Mouse (Mus musculus): ENCODE data around the gene Neurl2. TPM values are rescaled to one million over a fixed set of nuclear protein-coding genes. Genes with fewer than 3 reads are reported as not detected.

Gene Neurl2
- polyA plus RNA-seq, 1 experiment from 2014 or later, result 6.6 TPM

GRCm38 (mm10) chr2:164823969-164824368, 9.3 kb downstream of the Neurl2 start:
- Histone ChIP-seq H3K27ac (no peak overlapping the region), H3K4me1 (peaks cover 29% of the 10 kb centered on the region), H3K27me3 (replicated peaks) (no peaks in the 10 kb centered on the region), H3K9ac (no peak overlapping the region), H3K4me2 (peak overlapping the region; percentile 57), H3K4me3 (peak overlapping the region; percentile 80; the same call in 1 of the 2 replicates), H3K36me3 (replicated peaks) (peaks cover 41% of the 10 kb centered on the region), H3K9me3 (no peaks in the 10 kb centered on the region)
- WGBS, result 94% methylated on average over 4 of the region's 4 CpGs
- no peak for ATAC-seq (replicated peaks)

DNA sequence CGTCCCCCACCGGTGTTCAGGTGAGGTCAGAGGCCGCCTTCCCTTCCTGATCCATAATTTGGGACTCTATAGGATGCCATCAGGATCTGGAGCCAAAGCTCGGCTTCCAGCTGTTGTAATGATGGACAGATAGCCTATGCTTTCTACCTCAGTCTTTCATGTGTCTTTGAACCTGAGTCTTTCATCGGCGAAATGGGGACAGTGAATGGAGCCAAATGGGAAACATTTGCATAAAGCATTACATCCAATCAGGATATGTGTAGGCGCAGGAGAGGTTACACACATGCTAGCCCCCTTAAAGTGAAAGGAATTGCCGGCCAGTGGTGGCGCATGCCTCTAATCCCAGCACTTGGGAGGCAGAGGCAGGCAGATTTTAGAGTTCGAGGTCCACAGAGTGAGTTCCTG, 10.1 kb downstream of the Neurl2 start:
- Histone ChIP-seq H3K36me3 (replicated peaks) (peaks cover 41% of the 10 kb centered on the region), H3K27ac (peak overlapping the region; percentile 96), H3K27me3 (replicated peaks) (no peaks in the 10 kb centered on the region), H3K9me3 (no peaks in the 10 kb centered on the region), H3K4me1 (peaks cover 29% of the 10 kb centered on the region), H3K4me3 (peak overlapping the region; percentile 80), H3K9ac (peak overlapping the region; percentile 81), H3K4me2 (peak overlapping the region; percentile 57)
- ATAC-seq (replicated peaks), result peak; percentile 81
- WGBS, result 1% methylated on average over 10 of the region's 10 CpGs

DNA sequence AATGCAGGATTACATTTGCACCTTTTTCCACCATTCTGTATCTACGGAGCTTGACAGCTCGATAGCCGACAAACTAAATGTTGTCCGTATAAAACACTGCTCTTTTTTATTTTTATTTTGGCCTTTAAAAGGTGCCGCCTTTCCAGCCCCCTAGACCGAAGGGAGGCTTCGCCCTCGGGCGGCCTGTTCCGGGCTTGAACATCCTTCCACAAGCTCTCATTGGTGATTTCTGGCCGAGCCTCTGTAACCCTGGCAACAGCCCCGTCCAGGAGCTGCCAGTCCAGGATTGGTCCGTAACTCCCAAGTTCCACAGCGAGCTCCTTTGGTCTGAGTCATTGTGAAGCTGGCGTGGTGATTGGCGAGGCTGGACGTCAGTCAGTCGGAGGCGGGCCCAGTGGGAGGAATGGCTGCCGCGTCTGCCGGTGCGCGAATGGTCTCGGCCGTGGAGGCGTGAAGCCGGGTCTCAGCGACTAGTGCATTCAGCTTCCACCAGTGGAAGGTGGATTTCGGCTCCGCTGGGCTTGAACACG, 10.6 kb downstream of the Neurl2 start, which contains the start of gene Zswim1:
Gene Zswim1, plus strand, starts transcription at position 51 of the 530 bp plus-strand sequence.
- Histone ChIP-seq H3K27ac (peak within 1 kb of the TSS; percentile 96), H3K36me3 (replicated peaks) (peaks cover 41% of the 10 kb centered on the region), H3K4me2 (peak within 1 kb of the TSS; percentile 57), H3K9me3 (no peaks in the 10 kb centered on the region), H3K9ac (peak within 1 kb of the TSS; percentile 81), H3K4me1 (peaks cover 29% of the 10 kb centered on the region), H3K27me3 (replicated peaks) (no peaks in the 10 kb centered on the region), H3K4me3 (peak within 1 kb of the TSS; percentile 80)
- WGBS, result under 1% methylated on average over 32 of the region's 32 CpGs
- peak; percentile 99 for ATAC-seq (replicated peaks)

DNA sequence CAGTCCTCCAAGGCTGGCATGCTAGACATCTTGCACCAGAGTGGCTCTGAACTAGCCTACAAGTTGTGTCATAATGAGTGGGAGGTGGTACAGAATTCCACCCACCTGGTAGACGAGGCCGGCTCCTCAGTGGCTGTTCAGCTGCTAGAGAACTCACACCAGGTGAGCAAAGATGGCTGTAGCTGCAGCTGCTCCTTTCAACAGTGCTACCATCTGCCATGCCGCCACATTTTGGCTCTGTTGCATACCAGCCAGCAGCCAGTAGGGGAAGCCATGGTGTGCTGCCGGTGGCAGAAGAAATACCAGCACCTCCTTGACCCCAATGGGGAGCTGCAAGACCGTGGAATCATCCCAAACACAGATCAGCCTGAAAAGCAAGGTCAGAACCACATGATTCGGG, 12.2 kb downstream of the Neurl2 start:
- H3K4me1 ChIP-seq, result peaks cover 22% of the 10 kb centered on the region
- H3K9me3 ChIP-seq, result no peaks in the 10 kb centered on the region
- peaks cover 28% of the 10 kb centered on the region for H3K36me3 ChIP-seq (replicated peaks)
- H3K4me2 ChIP-seq, result no peak overlapping the region
- 85% methylated on average over 6 of the region's 6 CpGs for WGBS
- H3K9ac ChIP-seq, result no peak overlapping the region
- H3K4me3 ChIP-seq, result no peak overlapping the region
- H3K27ac ChIP-seq, result no peak overlapping the region
- no peak for ATAC-seq (replicated peaks)
- H3K27me3 ChIP-seq (replicated peaks), result no peaks in the 10 kb centered on the region

- ATAC-seq (replicated peaks), result no peak
- 77% methylated on average over 5 of the region's 5 CpGs for WGBS
Observed at GRCm38 (mm10) chr2:164817703-164818102, 15.6 kb downstream of the Neurl2 start.

DNA sequence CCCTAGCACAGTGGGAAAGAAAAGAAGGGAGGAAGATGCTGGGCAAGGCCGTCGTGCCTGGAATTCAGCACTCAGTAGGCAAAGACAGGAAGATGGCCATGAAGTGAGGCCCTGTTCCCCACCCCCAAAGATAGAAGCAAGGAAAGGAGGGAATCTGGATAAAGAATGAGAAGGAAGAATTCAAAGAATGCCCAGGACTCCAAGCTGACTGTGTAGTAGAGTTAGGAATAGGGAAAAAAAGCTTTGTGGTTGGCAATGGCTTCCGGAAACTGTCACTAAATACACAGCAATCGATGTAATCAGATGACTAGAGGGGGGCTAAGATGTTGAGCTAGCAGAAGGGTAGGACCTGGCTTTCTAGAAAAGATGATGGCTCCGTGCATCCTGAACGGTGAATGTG, 16.1 kb downstream of the Neurl2 start:
- H3K9me3 ChIP-seq, result no peaks in the 10 kb centered on the region
- H3K4me1 ChIP-seq, result peaks cover 3% of the 10 kb centered on the region
- H3K36me3 ChIP-seq (replicated peaks), result peaks cover 16% of the 10 kb centered on the region
- H3K9ac ChIP-seq, result no peak overlapping the region
- no peak for ATAC-seq (replicated peaks)
- no peaks in the 10 kb centered on the region for H3K27me3 ChIP-seq (replicated peaks)
- no peak overlapping the region for H3K27ac ChIP-seq
- no peak overlapping the region for H3K4me3 ChIP-seq
- WGBS, result 85% methylated on average over 6 of the region's 6 CpGs
- H3K4me2 ChIP-seq, result no peak overlapping the region

More at GRCm38 (mm10) chr2:164817703-164818102, 15.6 kb downstream of the Neurl2 start:
- H3K36me3 ChIP-seq (replicated peaks), result peaks cover 16% of the 10 kb centered on the region
- no peaks in the 10 kb centered on the region for H3K9me3 ChIP-seq
- peaks cover 7% of the 10 kb centered on the region for H3K4me1 ChIP-seq
- no peak overlapping the region for H3K4me2 ChIP-seq
- no peak overlapping the region for H3K27ac ChIP-seq
- no peaks in the 10 kb centered on the region for H3K27me3 ChIP-seq (replicated peaks)
- H3K9ac ChIP-seq, result no peak overlapping the region
- H3K4me3 ChIP-seq, result no peak overlapping the region

- H3K36me3 ChIP-seq (replicated peaks), result peaks cover 10% of the 10 kb centered on the region
- WGBS, result 92% methylated on average over 8 of the region's 8 CpGs
- H3K27ac ChIP-seq, result no peak overlapping the region
- no peak overlapping the region for H3K9ac ChIP-seq
- no peak overlapping the region for H3K4me3 ChIP-seq
- ATAC-seq (replicated peaks), result no peak
- H3K27me3 ChIP-seq (replicated peaks), result no peaks in the 10 kb centered on the region
- H3K9me3 ChIP-seq, result no peaks in the 10 kb centered on the region
- no peak overlapping the region for H3K4me2 ChIP-seq
- no peaks in the 10 kb centered on the region for H3K4me1 ChIP-seq
Observed at GRCm38 (mm10) chr2:164815821-164816220, 17.4 kb downstream of the Neurl2 start.

DNA sequence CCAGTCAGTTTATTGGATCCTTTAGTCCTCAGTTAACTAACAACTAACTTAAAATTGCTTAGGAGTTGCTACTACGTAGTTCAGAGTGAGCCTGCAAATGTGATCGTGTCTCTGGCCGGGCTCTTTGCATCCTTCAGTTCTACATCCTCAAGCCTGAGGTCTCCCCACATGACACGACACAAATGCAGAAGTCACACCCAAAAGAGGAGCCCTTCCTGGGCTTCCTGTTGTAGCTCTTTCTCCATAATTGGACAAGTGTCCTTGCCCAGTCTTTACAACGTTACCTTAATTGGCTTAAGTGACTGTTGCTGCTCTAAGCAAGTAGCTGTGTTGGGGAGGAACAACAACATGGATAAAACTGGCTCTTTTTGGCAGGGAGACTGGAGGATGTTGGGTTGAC, 17.9 kb downstream of the Neurl2 start:
- Histone ChIP-seq H3K4me1 (no peaks in the 10 kb centered on the region), H3K4me3 (no peak overlapping the region), H3K9ac (no peak overlapping the region), H3K9me3 (no peaks in the 10 kb centered on the region), H3K4me2 (no peak overlapping the region), H3K27me3 (replicated peaks) (no peaks in the 10 kb centered on the region), H3K36me3 (replicated peaks) (peaks cover 6% of the 10 kb centered on the region; the same call in 1 of the 2 replicates), H3K27ac (no peak overlapping the region)
- no peak for ATAC-seq (replicated peaks)
- WGBS, result 89% methylated on average over 5 of the region's 5 CpGs

DNA sequence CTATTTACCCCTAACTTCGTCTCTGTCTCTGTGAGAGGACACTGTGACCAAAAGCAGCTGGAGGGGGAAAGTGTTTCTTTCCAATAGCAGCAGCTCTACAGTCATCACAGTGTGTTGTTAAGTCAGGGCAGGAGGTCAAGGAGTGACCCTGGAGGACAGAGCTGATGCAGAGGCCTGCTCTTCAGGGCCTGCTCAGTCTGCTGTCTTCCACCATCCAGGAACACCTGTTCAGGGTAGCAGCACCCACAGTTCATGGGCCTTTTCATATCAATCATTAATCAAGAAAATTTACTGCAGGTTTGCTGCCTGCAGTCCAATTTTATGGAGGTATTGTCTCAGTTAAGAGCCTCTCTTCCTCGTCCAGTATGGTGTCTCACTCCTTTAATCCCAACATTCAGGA, 19.7 kb downstream of the Neurl2 start:
- no peak overlapping the region for H3K4me2 ChIP-seq
- 0 out of 2 replicates have a peak, but pooled peaks cover 3% of the 10 kb centered on the region for H3K36me3 ChIP-seq (replicated peaks)
- 50% methylated on average over 2 of the region's 2 CpGs for WGBS
- no peaks in the 10 kb centered on the region for H3K9me3 ChIP-seq
- no peak overlapping the region for H3K4me3 ChIP-seq
- H3K4me1 ChIP-seq, result no peaks in the 10 kb centered on the region
- no peak overlapping the region for H3K27ac ChIP-seq
- no peaks in the 10 kb centered on the region for H3K27me3 ChIP-seq (replicated peaks)
- ATAC-seq (replicated peaks), result no peak
- no peak overlapping the region for H3K9ac ChIP-seq

- Histone ChIP-seq H3K4me2 (peak overlapping the region; percentile 73; the same call in 1 of the 2 replicates), H3K9ac (no peak overlapping the region), H3K4me3 (no peak overlapping the region), H3K27ac (no peak overlapping the region), H3K27me3 (replicated peaks) (no peaks in the 10 kb centered on the region), H3K36me3 (replicated peaks) (no peaks in the 10 kb centered on the region), H3K4me1 (peaks cover 33% of the 10 kb centered on the region), H3K9me3 (no peaks in the 10 kb centered on the region)
- ATAC-seq (replicated peaks), result no peak
- 85% methylated on average over 7 of the region's 7 CpGs for WGBS
Observed at GRCm38 (mm10) chr2:164806614-164807013, 26.6 kb downstream of the Neurl2 start.

DNA sequence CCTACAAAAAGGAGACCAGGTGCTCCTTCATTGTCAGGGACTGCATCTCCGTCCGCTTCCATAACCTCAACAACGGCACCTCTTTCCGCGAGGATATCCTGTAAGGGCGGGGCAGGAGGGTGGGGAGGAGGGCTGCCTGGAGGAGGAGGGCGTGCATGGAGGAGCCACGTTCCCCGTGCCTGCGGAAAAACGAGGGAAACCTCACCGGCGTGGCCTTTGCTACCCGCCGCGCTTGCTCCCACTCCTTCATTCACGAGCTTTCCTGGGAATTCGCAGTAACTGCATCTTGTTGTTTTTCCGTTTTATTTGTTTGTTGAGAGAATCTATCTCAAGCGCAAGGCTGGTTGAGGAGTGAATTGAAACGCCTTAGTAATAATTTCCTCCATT, 27.9 kb downstream of the Neurl2 start:
- Histone ChIP-seq H3K4me3 (peak overlapping the region; percentile 73), H3K36me3 (replicated peaks) (no peaks in the 10 kb centered on the region; the same call in 1 of the 2 replicates), H3K9ac (peak overlapping the region; percentile 79), H3K9me3 (no peaks in the 10 kb centered on the region), H3K27me3 (replicated peaks) (no peaks in the 10 kb centered on the region), H3K27ac (peak overlapping the region; percentile 85), H3K4me1 (peaks cover 33% of the 10 kb centered on the region), H3K4me2 (peak overlapping the region; percentile 73)
- WGBS, result 3% methylated on average over 21 of the region's 21 CpGs
- peak; percentile 61 for ATAC-seq (replicated peaks)

DNA sequence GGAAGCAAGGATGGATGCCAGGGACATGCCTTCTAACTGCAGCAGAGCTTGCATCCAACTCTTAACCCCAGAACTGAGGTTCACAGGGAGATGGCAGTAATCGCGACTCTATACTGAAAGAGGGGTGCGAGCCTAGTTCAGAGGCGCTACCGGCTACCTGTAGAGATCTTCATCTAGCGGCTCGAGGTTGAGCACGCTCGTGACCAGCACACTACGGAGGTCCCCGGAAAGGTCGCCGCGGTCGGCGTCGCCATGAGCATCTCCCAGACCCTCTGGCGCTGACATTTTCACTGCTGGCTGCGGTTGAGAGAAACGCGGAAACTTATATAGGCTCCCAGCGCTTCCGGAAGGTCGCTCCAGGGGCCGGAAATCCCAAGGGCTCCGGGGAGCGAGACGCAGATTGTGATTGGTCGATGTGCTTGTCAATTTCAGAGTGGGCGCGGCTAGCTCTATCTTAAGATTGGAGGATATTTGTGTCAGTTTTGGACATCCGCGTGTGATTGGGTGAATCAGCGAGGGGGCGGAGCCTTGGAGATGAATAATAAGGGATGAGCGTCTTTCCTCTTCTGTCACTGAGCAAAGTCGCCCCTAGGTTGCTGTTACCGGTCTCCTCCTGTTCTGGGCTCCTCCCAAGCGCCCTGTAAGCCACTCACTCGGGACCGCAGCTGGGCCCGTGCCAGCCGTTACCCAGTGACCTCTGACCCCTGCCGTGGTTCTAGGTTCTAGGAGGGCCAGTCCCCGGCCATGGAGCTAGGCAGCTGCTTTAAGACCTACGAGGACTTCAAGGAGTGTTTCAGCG, 28.5 kb downstream of the Neurl2 start, which contains the start of the genes Acot8 and Zswim3:
Gene Acot8, minus strand, starts transcription at position 350 of the 799 bp plus-strand sequence.
Gene Zswim3, plus strand, starts transcription at position 566 of the 799 bp plus-strand sequence.
- Histone ChIP-seq H3K4me3 (peak within 1 kb of the TSS; percentile 73), H3K27me3 (replicated peaks) (no peaks in the 10 kb centered on the region), H3K4me2 (peak within 1 kb of the TSS; percentile 73), H3K9me3 (no peaks in the 10 kb centered on the region), H3K4me1 (peaks cover 33% of the 10 kb centered on the region), H3K27ac (peak within 1 kb of the TSS; percentile 85), H3K9ac (peak within 1 kb of the TSS; percentile 79), H3K36me3 (replicated peaks) (no peaks in the 10 kb centered on the region; the same call in 1 of the 2 replicates)
- under 1% methylated on average over 47 of the region's 47 CpGs for WGBS
- ATAC-seq (replicated peaks), result peak; percentile 96

All from midbrain, embryonic 15.5 days (tissue).